ENCODE assay signal across 10 mouse cellular contexts in the genomic region with DNA sequence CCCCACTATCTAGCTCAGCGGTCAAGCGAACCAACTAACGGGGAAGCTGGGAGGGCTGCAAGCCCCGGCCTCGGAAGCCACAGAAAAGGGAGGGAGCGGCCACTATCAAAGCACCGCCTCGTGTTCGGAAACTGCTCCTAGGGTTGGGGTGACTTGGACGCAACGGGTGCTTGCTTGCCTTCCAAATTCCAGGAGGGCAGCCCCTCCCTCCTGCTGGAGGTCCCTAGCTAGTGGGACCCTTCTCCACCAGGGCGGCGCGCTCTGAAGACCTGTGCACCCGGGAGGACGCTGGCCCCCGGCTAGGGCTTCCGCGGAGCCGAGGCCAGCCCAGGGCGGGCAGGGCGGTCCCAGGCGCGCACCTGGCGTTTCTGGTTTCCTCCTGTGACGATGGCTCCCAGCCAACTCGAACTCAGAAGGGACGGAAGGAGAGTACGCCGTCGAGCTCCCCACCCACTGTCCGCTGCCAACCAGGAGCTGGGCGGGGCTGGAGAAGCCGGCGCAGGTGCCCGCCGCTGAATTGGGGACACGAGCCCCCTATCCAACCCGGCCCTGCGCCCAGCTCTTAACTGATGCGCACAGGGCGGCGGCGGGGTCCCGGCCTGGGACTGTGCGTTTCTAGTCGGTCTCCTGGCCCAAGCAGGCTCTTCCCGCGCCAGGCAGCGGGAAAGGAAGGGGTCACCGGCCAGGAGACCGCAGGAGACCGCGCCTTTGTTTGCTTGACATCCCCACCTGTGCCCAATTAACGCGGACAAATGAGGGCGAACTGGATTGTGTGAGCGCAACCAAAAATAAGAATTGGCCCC. TPM values are rescaled to one million over a fixed set of nuclear protein-coding genes. Genes with fewer than 3 reads are reported as not detected.
DNase-seq lines count a peak whose midpoint lies in the region; ATAC-seq and TF ChIP-seq lines count a peak whose summit lies in the region.
"Had no signal": no experiment of that assay in that cellular context is flagged by ENCODE, and none has a peak within 500 bp of the region (broad histone marks: within the 10 kb centered on the region; RNA-seq: fewer than 3 reads in every experiment).

No protein-coding gene starts in this region.

- peak; percentile 79 for ATAC-seq in heart, embryonic 16.5 days (replicated peaks; ENCODE audit: extremely low read depth, insufficient read depth, low FRiP score)
- peak; percentile 77 for ATAC-seq in megakaryocyte, adult 5-6 weeks (ENCODE audit: poor library complexity, severe bottlenecking)

- no peak overlapping the region for H3K27ac ChIP-seq in gastrocnemius, adult 2 months
- H3K27ac ChIP-seq in heart, embryonic 16.5 days (ENCODE audit: low read length), result peak overlapping the region; percentile 61

- 2% methylated on average over 56 of the region's 58 CpGs for WGBS in heart, embryonic 16.5 days

- H3K4me1 ChIP-seq in heart, embryonic 16.5 days (ENCODE audit: control insufficient read depth, insufficient read depth, low read length), result peaks cover 6% of the 10 kb centered on the region

- intact Hi-C loops in gastrocnemius, adult 2 months (cut with DNase I), result no loop called here
- intact Hi-C loops in gastrocnemius, postnatal 36 days (cut with DNase I), result no loop called here

- no peaks in the 10 kb centered on the region for H3K9me3 ChIP-seq in heart, embryonic 16.5 days (replicated peaks; ENCODE audit: control insufficient read depth, low read length)

- H3K4me2 ChIP-seq in heart, embryonic 16.5 days (ENCODE audit: low read depth, low read length), result peak overlapping the region; percentile 78

- peak; percentile 50 for DNase-seq in gastrocnemius, adult 2 months
- DNase-seq in gastrocnemius, postnatal 36 days, result no peak
- peak; percentile 64 for DNase-seq in embryo, embryonic 10 days (ENCODE audit: low spot score)
- DNase-seq in kidney, postnatal 14 days, result peak; percentile 87
- peak; percentile 12 for DNase-seq in spleen, adult 12 weeks (ENCODE audit: low spot score)
- DNase-seq in frontal cortex, adult 2 months (ENCODE audit: extremely low spot score in 1 of 2, low spot score in 1 of 2), result no peak

- no peaks in the 10 kb centered on the region for H3K27me3 ChIP-seq in heart, embryonic 16.5 days (ENCODE audit: control insufficient read depth, insufficient read depth, low read length)
- H3K27me3 ChIP-seq: CH12.LX had no signal

- peak overlapping the region; percentile 52 for H3K9ac ChIP-seq in heart, embryonic 16.5 days (ENCODE audit: low read length)

- H3K4me3 ChIP-seq in gastrocnemius, adult 2 months, result peak overlapping the region; percentile 70
- H3K4me3 ChIP-seq in heart, embryonic 16.5 days (ENCODE audit: low read length), result peak overlapping the region; percentile 56
- H3K4me3 ChIP-seq: myocyte had no signal

- no peaks in the 10 kb centered on the region for H3K36me3 ChIP-seq in heart, embryonic 16.5 days (ENCODE audit: control insufficient read depth, insufficient read depth)

- TF ChIP-seq CTCF in gastrocnemius, adult 2 months (IDR thresholded peaks at IDR 0.05), result peak; percentile 19; the same call in 1 of the 2 replicates

RNA-seq across cellular contexts. Expression of a gene that starts 18.5 kb away (rescaled TPM):
- total RNA-seq in gastrocnemius, adult 2 months (2021), result not detected
- total RNA-seq in gastrocnemius, postnatal 36 days (2021), result not detected
- polyA plus RNA-seq in heart, embryonic 16.5 days (2015; fragmentation: Nextera tagmentation; extraction: Ambion mirVana), result 0.33 and 0.37 TPM in 2 replicates
- not detected in 2 replicates for total RNA-seq in megakaryocyte, adult 5-6 weeks (2015)
- total RNA-seq in megakaryocyte, adult 5-6 weeks (2017), result not detected in 2 replicates
- polyA plus RNA-seq in frontal cortex, adult 2 months (2012; rRNA removed), result 0.04 and 0.06 TPM in 2 replicates
- polyA plus RNA-seq: myocyte had no signal

RNA-seq across cellular contexts. Expression of a gene that starts 32.1 kb away (rescaled TPM):
- total RNA-seq in gastrocnemius, adult 2 months (2021), result 1 to 10 TPM; 1.9 to 2.3 TPM
- 1 to 10 TPM; 3.1 to 4.7 TPM for total RNA-seq in gastrocnemius, postnatal 36 days (2021)
- polyA plus RNA-seq in heart, embryonic 16.5 days (2015; fragmentation: Nextera tagmentation; extraction: Ambion mirVana), result 17.3 and 17.4 TPM in 2 replicates
- total RNA-seq in megakaryocyte, adult 5-6 weeks (2015), result 11.7 and 15.7 TPM in 2 replicates
- total RNA-seq in megakaryocyte, adult 5-6 weeks (2017), result 20.1 and 27.5 TPM in 2 replicates
- 34.8 and 38.7 TPM in 2 replicates for polyA plus RNA-seq in frontal cortex, adult 2 months (2012; rRNA removed)

RNA-seq across cellular contexts. Expression of a gene that starts 51.7 kb away (rescaled TPM):
- not detected for total RNA-seq in gastrocnemius, adult 2 months (2021)
- total RNA-seq in gastrocnemius, postnatal 36 days (2021), result under 1 TPM in 1 of 2 experiments, not detected in 1; 0.48 TPM
- 2.3 and 2.6 TPM in 2 replicates for polyA plus RNA-seq in heart, embryonic 16.5 days (2015; fragmentation: Nextera tagmentation; extraction: Ambion mirVana)
- total RNA-seq in megakaryocyte, adult 5-6 weeks (2015), result 2.7 and 10.3 TPM in 2 replicates
- total RNA-seq in megakaryocyte, adult 5-6 weeks (2017), result 6.0 and 7.2 TPM in 2 replicates
- 0.22 and 0.27 TPM in 2 replicates for polyA plus RNA-seq in frontal cortex, adult 2 months (2012; rRNA removed)

RNA-seq across cellular contexts. Expression of a gene that starts 52.6 kb away (rescaled TPM):
- not detected for total RNA-seq in gastrocnemius, adult 2 months (2021)
- total RNA-seq in gastrocnemius, postnatal 36 days (2021), result not detected
- 0.18 and 0.19 TPM in 2 replicates for polyA plus RNA-seq in heart, embryonic 16.5 days (2015; fragmentation: Nextera tagmentation; extraction: Ambion mirVana)
- 0.09 and 0.60 TPM in 2 replicates for total RNA-seq in megakaryocyte, adult 5-6 weeks (2015)
- total RNA-seq in megakaryocyte, adult 5-6 weeks (2017), result 0.08 and 0.11 TPM in 2 replicates
- polyA plus RNA-seq in frontal cortex, adult 2 months (2012; rRNA removed), result 1.5 and 2.5 TPM in 2 replicates

Comparison
In these comparisons a context has a peak if more than half of its experiments do, and no peak if none do; other contexts are left out.
1. DNase-seq: peak in gastrocnemius, adult 2 months (single experiment), embryo, embryonic 10 days (single experiment), kidney, postnatal 14 days (single experiment) and spleen, adult 12 weeks (single experiment); none in gastrocnemius, postnatal 36 days (0 of 2) and frontal cortex, adult 2 months (0 of 2).